ENCODE assay signal across 16 mouse cellular contexts in the genomic region with DNA sequence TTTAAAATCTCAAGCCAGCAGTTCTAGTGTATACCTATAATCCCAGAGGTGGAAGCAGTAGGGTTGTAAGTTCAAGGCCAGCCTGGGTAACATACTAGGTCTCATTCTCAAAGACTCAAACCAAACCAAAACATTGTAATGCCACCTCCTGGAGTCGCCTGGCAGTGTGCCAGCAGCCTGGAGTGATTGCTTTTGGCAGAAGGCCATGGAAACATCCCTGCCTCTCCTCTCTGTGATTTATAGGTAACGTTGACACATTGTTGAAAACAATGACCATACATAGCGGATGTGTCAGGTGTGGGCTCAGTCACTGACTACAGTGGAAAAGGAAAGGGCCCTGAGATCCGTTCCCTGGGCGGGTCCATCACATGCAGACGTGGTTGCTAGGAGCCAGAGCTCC. TPM values are rescaled to one million over a fixed set of nuclear protein-coding genes. Genes with fewer than 3 reads are reported as not detected.
DNase-seq lines count a peak whose midpoint lies in the region; ATAC-seq and TF ChIP-seq lines count a peak whose summit lies in the region.
"Had no signal": no experiment of that assay in that cellular context is flagged by ENCODE, and none has a peak within 500 bp of the region (broad histone marks: within the 10 kb centered on the region; RNA-seq: fewer than 3 reads in every experiment).

No protein-coding gene starts in this region.

- H3K9me3 ChIP-seq in embryonic facial prominence, embryonic 14.5 days (ENCODE audit: control insufficient read depth, low read length): no peaks in the 10 kb centered on the region
- H3K9me3 ChIP-seq in embryonic facial prominence, embryonic 10.5 days: no peaks in the 10 kb centered on the region
- H3K9me3 ChIP-seq in intestine, embryonic 15.5 days: no peaks in the 10 kb centered on the region
- H3K9me3 ChIP-seq: forebrain, embryonic 13.5 days; G1E; limb, embryonic 15.5 days had no signal

- H3K4me3 ChIP-seq in embryonic facial prominence, embryonic 14.5 days (ENCODE audit: low read depth, low read length): no peak overlapping the region
- H3K4me3 ChIP-seq in embryonic facial prominence, embryonic 10.5 days: no peak overlapping the region
- no peak overlapping the region for H3K4me3 ChIP-seq in lung, adult 2 months (replicated peaks; ENCODE audit: extremely low read depth, low read depth, low read length)
- no peak overlapping the region for H3K4me3 ChIP-seq in intestine, embryonic 15.5 days (replicated peaks)
- H3K4me3 ChIP-seq: forebrain, embryonic 13.5 days; limb, embryonic 15.5 days had no signal

- WGBS in embryonic facial prominence, embryonic 14.5 days: 61% methylated on average over 6 of the region's 6 CpGs
- 79% methylated on average over 6 of the region's 6 CpGs for whole genome bisulfite sequencing in embryonic facial prominence, embryonic 10.5 days
- WGBS in lung, adult 2 months: 33% methylated on average over 6 of the region's 6 CpGs
- 24% methylated on average over 6 of the region's 6 CpGs for WGBS in intestine, embryonic 15.5 days

- no peak for TF ChIP-seq POLR2A in lung, adult 2 months (IDR thresholded peaks at IDR 0.05; ENCODE audit: borderline replicate concordance, extremely low read depth, low read depth, low read length)

- no peak for ATAC-seq in embryonic facial prominence, embryonic 14.5 days (ENCODE audit: low read depth)
- ATAC-seq in intestine, embryonic 15.5 days: peak; percentile 47; the same call in 1 of the 2 replicates
- no peak for ATAC-seq in monocyte, adult 5-6 weeks (replicated peaks; ENCODE audit: insufficient number of reproducible peaks, low FRiP score, low TSS enrichment, poor library complexity, severe bottlenecking)
- ATAC-seq: forebrain, embryonic 13.5 days; inflammation-experienced regulatory T-cells, adult 6 months had no signal

- no peak overlapping the region for H3K4me2 ChIP-seq in embryonic facial prominence, embryonic 14.5 days (ENCODE audit: low read depth, low read length)
- no peak overlapping the region for H3K4me2 ChIP-seq in intestine, embryonic 15.5 days (replicated peaks)
- H3K4me2 ChIP-seq: forebrain, embryonic 13.5 days; limb, embryonic 15.5 days had no signal

- peak; percentile 46 for DNase-seq in embryonic facial prominence, embryonic 14.5 days (ENCODE audit: low spot score)
- DNase-seq in embryonic facial prominence, embryonic 10.5 days (ENCODE audit: low spot score): no peak
- peak; percentile 21 to 37 for DNase-seq in lung, postnatal 4 days
- no peak for DNase-seq in lung, adult 2 months
- DNase-seq in testis, postnatal 10 days (ENCODE audit: low spot score): peak; percentile 61
- DNase-seq in spleen, postnatal 14 days (ENCODE audit: low spot score in 2 of 2): no peak
- DNase-seq: B cell, adult 2 months; cerebellum, adult 9-10 months; layer of hippocampus, postnatal 36 days had no signal

- no peaks in the 10 kb centered on the region for H3K27me3 ChIP-seq in embryonic facial prominence, embryonic 14.5 days (replicated peaks; ENCODE audit: control insufficient read depth, insufficient read depth, low read length)
- H3K27me3 ChIP-seq in embryonic facial prominence, embryonic 10.5 days (replicated peaks; ENCODE audit: low read depth, poor library complexity, severe bottlenecking): no peaks in the 10 kb centered on the region
- H3K27me3 ChIP-seq in intestine, embryonic 15.5 days (replicated peaks): no peaks in the 10 kb centered on the region
- H3K27me3 ChIP-seq: forebrain, embryonic 13.5 days; limb, embryonic 15.5 days had no signal

- no peak overlapping the region for H3K9ac ChIP-seq in embryonic facial prominence, embryonic 14.5 days (ENCODE audit: low read depth, low read length)
- H3K9ac ChIP-seq in intestine, embryonic 15.5 days: no peak overlapping the region
- H3K9ac ChIP-seq: forebrain, embryonic 13.5 days; limb, embryonic 15.5 days had no signal

- TF ChIP-seq CTCF in lung, adult 2 months (IDR thresholded peaks at IDR 0.05; ENCODE audit: insufficient read depth, low read length): no peak

- H3K4me1 ChIP-seq in embryonic facial prominence, embryonic 14.5 days (ENCODE audit: control insufficient read depth, insufficient read depth, low read length): no peaks in the 10 kb centered on the region
- H3K4me1 ChIP-seq in embryonic facial prominence, embryonic 10.5 days: no peaks in the 10 kb centered on the region
- H3K4me1 ChIP-seq in lung, adult 2 months (ENCODE audit: control insufficient read depth, insufficient read depth, low read length): no peaks in the 10 kb centered on the region
- H3K4me1 ChIP-seq in intestine, embryonic 15.5 days (replicated peaks): no peaks in the 10 kb centered on the region
- H3K4me1 ChIP-seq: limb, embryonic 15.5 days had no signal

- no peak overlapping the region for H3K27ac ChIP-seq in embryonic facial prominence, embryonic 14.5 days (replicated peaks; ENCODE audit: low read depth, low read length)
- H3K27ac ChIP-seq in embryonic facial prominence, embryonic 10.5 days (replicated peaks): no peak overlapping the region
- no peak overlapping the region for H3K27ac ChIP-seq in intestine, embryonic 15.5 days
- H3K27ac ChIP-seq: forebrain, embryonic 13.5 days; limb, embryonic 15.5 days had no signal

- H3K36me3 ChIP-seq in embryonic facial prominence, embryonic 14.5 days (ENCODE audit: control insufficient read depth, insufficient read depth, low read length): no peaks in the 10 kb centered on the region
- no peaks in the 10 kb centered on the region for H3K36me3 ChIP-seq in embryonic facial prominence, embryonic 10.5 days (replicated peaks)
- H3K36me3 ChIP-seq in intestine, embryonic 15.5 days: no peaks in the 10 kb centered on the region
- H3K36me3 ChIP-seq: G1E; limb, embryonic 15.5 days had no signal

RNA-seq across cellular contexts. Expression of gene Dhx32, which starts 19.3 kb away (rescaled TPM):
- 29.4 and 32.2 TPM in 2 replicates for polyA plus RNA-seq in embryonic facial prominence, embryonic 14.5 days (2014; fragmentation: Nextera tagmentation; extraction: Ambion mirVana)
- polyA plus RNA-seq in embryonic facial prominence, embryonic 10.5 days (2016; fragmentation: Nextera tagmentation; extraction: Ambion mirVana): 34.9 and 38.5 TPM in 2 replicates
- 14.2 and 22.2 TPM in 2 replicates for polyA plus RNA-seq in lung, adult 2 months (2012; rRNA removed)
- polyA plus RNA-seq in intestine, embryonic 15.5 days (2015; fragmentation: Nextera tagmentation; extraction: Ambion mirVana): 76.2 and 77.3 TPM in 2 replicates
- total RNA-seq in monocyte, adult 5-6 weeks (2017): 7.1 to 18.2 TPM (median 16.3 TPM) in 3 replicates

RNA-seq across cellular contexts. Expression of gene Fank1, which starts 25.2 kb away (rescaled TPM):
- polyA plus RNA-seq in embryonic facial prominence, embryonic 14.5 days (2014; fragmentation: Nextera tagmentation; extraction: Ambion mirVana): 2.1 and 3.0 TPM in 2 replicates
- polyA plus RNA-seq in embryonic facial prominence, embryonic 10.5 days (2016; fragmentation: Nextera tagmentation; extraction: Ambion mirVana): 0.36 and 0.58 TPM in 2 replicates
- 1.0 and 3.3 TPM in 2 replicates for polyA plus RNA-seq in lung, adult 2 months (2012; rRNA removed)
- 0.83 and 1.1 TPM in 2 replicates for polyA plus RNA-seq in intestine, embryonic 15.5 days (2015; fragmentation: Nextera tagmentation; extraction: Ambion mirVana)
- total RNA-seq in monocyte, adult 5-6 weeks (2017): 0.39 TPM in 1 of 3 replicates, not detected in the others
- total RNA-seq: G1E; megakaryocyte progenitor cell, adult 5-6 weeks had no signal
- polyA plus RNA-seq: G1E; inflammation-experienced regulatory T-cells, adult 6 months; limb, embryonic 15.5 days had no signal

Comparison
In these comparisons a context has a peak if more than half of its experiments do, and no peak if none do; other contexts are left out.
1. DNase-seq: peak in embryonic facial prominence, embryonic 14.5 days (single experiment), lung, postnatal 4 days (2 of 2) and testis, postnatal 10 days (single experiment); none in embryonic facial prominence, embryonic 10.5 days (single experiment), lung, adult 2 months (single experiment) and spleen, postnatal 14 days (0 of 2).